Mouse (Mus musculus) heart, adult 2 months (tissue): ENCODE results near the gene Glyctk. TPM values are rescaled to one million over a fixed set of nuclear protein-coding genes. Genes with fewer than 3 reads are reported as not detected.

ENCODE experiments used
- DNase-seq, 2 experiments: peaks; one replicate each; pipeline ENCODE4 v3.0.0; 2021
- H3K27ac ChIP-seq: fragments of 200-600 bp; 2 replicates; pipeline ENCODE4 v1.8.1; 2022
- H3K27me3 ChIP-seq: fragments of 200-500 bp; 2 replicates; pipeline ENCODE4 v1.6.1; 2012; ENCODE audit warnings: mild to moderate bottlenecking, low read length, inconsistent platforms, mixed read lengths; ENCODE audit not compliant: control insufficient read depth, insufficient read depth
- H3K36me3 ChIP-seq: fragments of 200-500 bp; 2 replicates; pipeline ENCODE4 v1.6.1; 2012; ENCODE audit warnings: low read length, inconsistent platforms; ENCODE audit not compliant: control insufficient read depth, insufficient read depth
- H3K4me1 ChIP-seq: fragments of 200-500 bp; 2 replicates; pipeline ENCODE4 v1.6.1; 2011; ENCODE audit warnings: low read length; ENCODE audit not compliant: control insufficient read depth, insufficient read depth
- H3K4me3 ChIP-seq: fragments of 200-600 bp; 2 replicates; pipeline ENCODE4 v1.8.1; 2022
- H3K79me2 ChIP-seq: fragments of 200-500 bp; replicated peaks from 2 replicates; pipeline ENCODE4 v1.6.1; 2012; ENCODE audit warnings: mild to moderate bottlenecking, inconsistent platforms, low read length, moderate library complexity, mixed read lengths; ENCODE audit not compliant: control insufficient read depth, insufficient read depth
- H3K9ac ChIP-seq: fragments of 200-500 bp; 2 replicates; pipeline ENCODE4 v1.6.1; 2012; ENCODE audit warnings: low read depth, mild to moderate bottlenecking, control low read depth, inconsistent platforms, low read length, mixed read lengths
- CTCF ChIP-seq: fragments of 200-600 bp; IDR thresholded peaks from 2 replicates; pipeline ENCODE4 v1.8.1; 2022; ENCODE audit warnings: antibody characterized with exemption, mild to moderate bottlenecking, moderate library complexity
- EP300 ChIP-seq: fragments of 200-500 bp; IDR thresholded peaks from 2 replicates; pipeline ENCODE4 v1.6.1; 2011; ENCODE audit warnings: low read depth, low read length, control low read depth; ENCODE audit not compliant: insufficient read depth
- POLR2A ChIP-seq: fragments of 200-500 bp; IDR thresholded peaks from 2 replicates; pipeline ENCODE4 v1.6.1; 2011; ENCODE audit warnings: mild to moderate bottlenecking, low read depth, low read length, control low read depth; ENCODE audit not compliant: insufficient read depth
- WGBS: fragments of 180-500 bp; shearing (Covaris S2); methylation state at CpG from one replicate; pipeline ENCODE4 v1.1.7; 2018; 5-methylcytosine and 5-hydroxymethylcytosine counted together
- intact Hi-C: fragments of 180-260 bp; cut with DNase I; formaldehyde crosslinking; loops from one replicate; pipeline ENCODE4 v1.15.1; 2025
- polyA plus RNA-seq: library from polyadenylated mRNA; depleted of rRNA; stranded (reverse); fragments of >200 nt; gene quantifications from 2 replicates; pipeline ENCODE4 v1.2.3, GENCODE M21; 2012
- total RNA-seq, 2 experiments: library from RNA; stranded (reverse); gene quantifications; 2 replicates each; pipeline ENCODE4 v1.2.3; 2021

The Glyctk gene
- total and polyA plus RNA-seq, 3 experiments: 1.6 to 3.4 (median 2.3) TPM

- H3K36me3 ChIP-seq: peaks cover 49% of the 10 kb centered on the region
- H3K4me3 ChIP-seq: no peak overlapping the region
- intact Hi-C loops: no loop called here
- no peaks in the 10 kb centered on the region for H3K27me3 ChIP-seq
- no peak for TF ChIP-seq EP300
- TF ChIP-seq CTCF: no peak
- no peak for TF ChIP-seq POLR2A
- no peak overlapping the region for H3K27ac ChIP-seq
- H3K9ac ChIP-seq: no peak overlapping the region
- peaks cover 3% of the 10 kb centered on the region for H3K4me1 ChIP-seq
- H3K79me2 ChIP-seq: peaks cover 8% of the 10 kb centered on the region
- 65% methylated on average over 4 of the region's 4 CpGs for WGBS
- no peak for DNase-seq
These were observed 24.2 kb upstream of the Glyctk start for GRCm38 (mm10) chr9:106182146-106182545.

DNA sequence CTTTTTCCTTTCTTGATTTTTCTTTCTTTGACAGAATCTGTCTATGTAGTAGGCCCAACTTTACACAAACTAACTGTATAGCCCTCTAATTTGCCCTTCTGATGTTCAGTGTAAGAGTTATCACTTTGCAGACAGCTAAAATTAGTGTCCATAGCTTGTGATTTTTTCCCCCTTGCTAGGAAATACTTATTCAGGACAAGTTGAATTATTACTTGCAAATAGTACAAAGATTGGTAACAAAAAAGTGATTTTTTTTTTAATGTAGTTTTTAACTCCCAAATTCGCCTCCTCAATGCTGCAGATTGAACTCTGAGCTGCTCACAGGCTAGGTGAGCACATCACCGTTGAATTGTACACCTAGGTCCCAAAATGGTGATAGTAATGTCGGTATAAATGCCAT, 22.0 kb upstream of the Glyctk start:
- no peak for DNase-seq
- Histone ChIP-seq H3K27me3 (no peaks in the 10 kb centered on the region), H3K4me3 (no peak overlapping the region), H3K27ac (no peak overlapping the region), H3K4me1 (peaks cover 10% of the 10 kb centered on the region), H3K79me2 (peaks cover 10% of the 10 kb centered on the region), H3K36me3 (peaks cover 62% of the 10 kb centered on the region), H3K9ac (no peak overlapping the region)
- TF ChIP-seq EP300 (no peak), CTCF (no peak), POLR2A (no peak)
- intact Hi-C loops: loop anchor here (10.0 kb wide), 1 partner anchor 255 kb away; the partner anchor contains the start of gene Acy1
- 87% methylated on average over 3 of the region's 3 CpGs for WGBS

GRCm38 (mm10) chr9:106179454-106179853, 21.5 kb upstream of the Glyctk start:
- Histone ChIP-seq H3K27ac (no peak overlapping the region), H3K9ac (no peak overlapping the region), H3K27me3 (no peaks in the 10 kb centered on the region), H3K4me3 (no peak overlapping the region), H3K79me2 (peaks cover 12% of the 10 kb centered on the region), H3K4me1 (peaks cover 11% of the 10 kb centered on the region), H3K36me3 (peaks cover 66% of the 10 kb centered on the region)
- intact Hi-C loops: loop anchor here (10.0 kb wide), 1 partner anchor 255 kb away; the partner anchor contains the start of gene Acy1
- whole genome bisulfite sequencing: 66% methylated on average over 2 of the region's 2 CpGs
- TF ChIP-seq POLR2A (no peak), EP300 (no peak), CTCF (no peak)
- DNase-seq: no peak

GRCm38 (mm10) chr9:106177799-106178198, 19.9 kb upstream of the Glyctk start:
- TF ChIP-seq POLR2A: no peak
- no peak for TF ChIP-seq CTCF
- TF ChIP-seq EP300: no peak
- Histone ChIP-seq H3K27me3 (no peaks in the 10 kb centered on the region), H3K9ac (no peak overlapping the region), H3K79me2 (peaks cover 12% of the 10 kb centered on the region), H3K27ac (no peak overlapping the region), H3K4me3 (no peak overlapping the region), H3K4me1 (peaks cover 14% of the 10 kb centered on the region), H3K36me3 (peaks cover 72% of the 10 kb centered on the region)
- intact Hi-C loops: loop anchor here (10.0 kb wide), 1 partner anchor 257 kb away; the partner anchor contains the start of gene Acy1
- WGBS: 74% methylated on average over 6 of the region's 6 CpGs
- DNase-seq: no peak

DNA sequence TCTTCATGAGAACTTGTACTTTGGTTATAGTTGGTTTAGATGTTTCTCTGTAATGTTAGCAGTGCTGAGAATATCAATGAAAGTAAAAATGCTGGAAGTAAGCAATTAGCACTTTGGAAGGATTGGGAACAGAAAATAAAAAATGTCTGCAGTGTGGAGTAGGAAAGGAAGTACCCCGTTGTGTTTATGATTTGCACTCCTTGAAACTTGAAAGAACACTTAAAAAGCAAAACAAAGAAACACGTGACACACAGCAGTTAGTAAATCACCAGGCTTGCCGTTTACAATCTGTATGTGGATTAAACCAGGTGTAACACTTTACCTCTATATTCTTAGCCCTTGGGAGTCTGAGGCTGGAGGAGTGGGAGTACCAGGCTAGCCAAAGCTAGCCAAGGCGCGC, 18.8 kb upstream of the Glyctk start:
- intact Hi-C loops: loop anchor here (10.0 kb wide), 1 partner anchor 258 kb away; the partner anchor contains the start of gene Acy1
- 62% methylated on average over 5 of the region's 5 CpGs for WGBS

GRCm38 (mm10) chr9:106175552-106176200, 17.7 kb upstream of the Glyctk start:
- Histone ChIP-seq H3K4me1 (peaks cover 14% of the 10 kb centered on the region), H3K9ac (no peak overlapping the region), H3K27ac (no peak overlapping the region), H3K36me3 (peaks cover 60% of the 10 kb centered on the region), H3K27me3 (no peaks in the 10 kb centered on the region), H3K4me3 (no peak overlapping the region), H3K79me2 (peaks cover 8% of the 10 kb centered on the region)
- no peak for DNase-seq
- WGBS: 19% methylated on average over 3 of the region's 3 CpGs
- TF ChIP-seq POLR2A (no peak), CTCF (no peak), EP300 (no peak)
- intact Hi-C loops: loop anchor here (10.0 kb wide), 1 partner anchor 259 kb away; the partner anchor contains the start of gene Acy1

More for the DNA sequence above, 18.8 kb upstream of the Glyctk start:
- Histone ChIP-seq H3K4me3 (no peak overlapping the region), H3K4me1 (peaks cover 14% of the 10 kb centered on the region), H3K79me2 (peaks cover 9% of the 10 kb centered on the region), H3K27me3 (no peaks in the 10 kb centered on the region), H3K27ac (no peak overlapping the region), H3K36me3 (peaks cover 65% of the 10 kb centered on the region), H3K9ac (no peak overlapping the region)
- TF ChIP-seq POLR2A (no peak), CTCF (no peak), EP300 (no peak)
- no peak for DNase-seq
